Mouse (Mus musculus) hindbrain, embryonic 13.5 days (tissue): ENCODE data around the gene Nprl3. TPM values are rescaled to one million over a fixed set of nuclear protein-coding genes. Genes with fewer than 3 reads are reported as not detected.

Source experiments
- ATAC-seq: fragments of 200-750 bp; cut with Nextera tagmentation; 2 replicates; pipeline ENCODE4 v1.8.0; 2017; ENCODE audit warnings: moderate TSS enrichment; ENCODE audit not compliant: low FRiP score
- H3K27ac ChIP-seq: fragments of 300-500 bp; sonication (generic); 2 replicates; pipeline ENCODE4 v1.5.1; 2015; ENCODE audit warnings: inconsistent platforms, mild to moderate bottlenecking, moderate library complexity
- H3K27me3 ChIP-seq: fragments of 300-500 bp; sonication (generic); 2 replicates; pipeline ENCODE4 v1.6.1; 2015; ENCODE audit warnings: mild to moderate bottlenecking, inconsistent platforms
- H3K36me3 ChIP-seq: fragments of 300-500 bp; sonication (generic); 2 replicates; pipeline ENCODE4 v1.6.1; 2015; ENCODE audit warnings: mild to moderate bottlenecking, inconsistent platforms
- H3K4me1 ChIP-seq: fragments of 300-500 bp; sonication (generic); replicated peaks from 2 replicates; pipeline ENCODE4 v1.6.1; 2015; ENCODE audit warnings: inconsistent platforms
- H3K4me2 ChIP-seq: fragments of 300-500 bp; sonication (generic); 2 replicates; pipeline ENCODE4 v1.6.1; 2015; ENCODE audit warnings: inconsistent platforms, mild to moderate bottlenecking, moderate library complexity
- H3K4me3 ChIP-seq: fragments of 300-500 bp; sonication (generic); 2 replicates; pipeline ENCODE4 v1.5.1; 2015; ENCODE audit warnings: mild to moderate bottlenecking, inconsistent platforms
- H3K9ac ChIP-seq: fragments of 300-500 bp; sonication (generic); 2 replicates; pipeline ENCODE4 v1.6.1; 2015; ENCODE audit warnings: mild to moderate bottlenecking, inconsistent platforms
- H3K9me3 ChIP-seq: fragments of 300-500 bp; sonication (generic); 2 replicates; pipeline ENCODE4 v1.6.1; 2016; ENCODE audit warnings: inconsistent platforms
- WGBS: fragments of 180-500 bp; shearing (Covaris S2); methylation state at CpG from one replicate; pipeline ENCODE4 v1.1.7; 2015; 5-methylcytosine and 5-hydroxymethylcytosine counted together
- polyA plus RNA-seq: library from polyadenylated mRNA; unstranded; fragments of >200 nt; fragmentation: Nextera tagmentation; extraction: Ambion mirVana; gene quantifications from 2 replicates; pipeline ENCODE4 v1.2.1, GENCODE M21; 2015

Gene Nprl3
- polyA plus RNA-seq, 1 experiment from 2014 or later = 43.5 TPM

- H3K9ac ChIP-seq = peak overlapping the region; percentile 35; the same call in 1 of the 2 replicates
- peak overlapping the region; percentile 73; the same call in 1 of the 2 replicates for H3K4me2 ChIP-seq
- 69% methylated on average over 7 of the region's 7 CpGs for WGBS
Observed at GRCm38 (mm10) chr11:32225222-32226104, 42.0 kb downstream of the Nprl3 start.

GRCm38 (mm10) chr11:32224468-32225139 is 42.9 kb downstream of the Nprl3 start:
- Histone ChIP-seq H3K4me3 (no peak overlapping the region), H3K27me3 (peaks cover 48% of the 10 kb centered on the region), H3K27ac (peak overlapping the region; percentile 78), H3K9ac (no peak overlapping the region), H3K36me3 (peaks cover 10% of the 10 kb centered on the region), H3K4me2 (no peak overlapping the region), H3K4me1 (peaks cover 74% of the 10 kb centered on the region), H3K9me3 (no peaks in the 10 kb centered on the region)
- 38% methylated on average over 4 of the region's 4 CpGs for WGBS
- ATAC-seq = no peak

More at GRCm38 (mm10) chr11:32225222-32226104, 42.0 kb downstream of the Nprl3 start:
- Histone ChIP-seq H3K9me3 (no peaks in the 10 kb centered on the region), H3K36me3 (peaks cover 19% of the 10 kb centered on the region), H3K4me1 (peaks cover 67% of the 10 kb centered on the region), H3K27ac (peak overlapping the region; percentile 78), H3K4me3 (no peak overlapping the region), H3K27me3 (peaks cover 45% of the 10 kb centered on the region)
- no peak for ATAC-seq

GRCm38 (mm10) chr11:32223297-32223967 is 44.1 kb downstream of the Nprl3 start:
- H3K4me2 ChIP-seq = peak overlapping the region; percentile 98
- WGBS = 70% methylated on average over 4 of the region's 4 CpGs
- H3K4me1 ChIP-seq = peaks cover 82% of the 10 kb centered on the region
- no peak for ATAC-seq
- no peaks in the 10 kb centered on the region for H3K9me3 ChIP-seq
- H3K4me3 ChIP-seq = 0 out of 2 replicates have a peak overlapping the region, but pooled peaks have one; percentile 69
- no peaks in the 10 kb centered on the region for H3K36me3 ChIP-seq
- H3K9ac ChIP-seq = peak overlapping the region; percentile 25; the same call in 1 of the 2 replicates
- H3K27ac ChIP-seq = no peak overlapping the region
- H3K27me3 ChIP-seq = peaks cover 48% of the 10 kb centered on the region

- 8% methylated on average over 21 of the region's 21 CpGs for WGBS
- Histone ChIP-seq H3K9me3 (no peaks in the 10 kb centered on the region), H3K9ac (peak overlapping the region; percentile 87), H3K27ac (0 out of 2 replicates have a peak overlapping the region, but pooled peaks have one; percentile 80), H3K27me3 (peaks cover 48% of the 10 kb centered on the region), H3K4me1 (peaks cover 78% of the 10 kb centered on the region), H3K36me3 (no peaks in the 10 kb centered on the region), H3K4me3 (peak overlapping the region; percentile 69), H3K4me2 (peak overlapping the region; percentile 98)
- no peak for ATAC-seq
Observed at GRCm38 (mm10) chr11:32222570-32223194, 44.8 kb downstream of the Nprl3 start.

GRCm38 (mm10) chr11:32221951-32222409 is 45.5 kb downstream of the Nprl3 start, which contains the start of gene Rhbdf1:
Rhbdf1 (minus strand) TSS chr11:32222300.
- WGBS = under 1% methylated on average over 33 of the region's 72 CpGs
- peak; percentile 6; the same call in 1 of the 2 replicates for ATAC-seq

GRCm38 (mm10) chr11:32221225-32221950 is 46.1 kb downstream of the Nprl3 start:
- peaks cover 67% of the 10 kb centered on the region for H3K4me1 ChIP-seq
- peak overlapping the region; percentile 80 for H3K27ac ChIP-seq
- H3K9ac ChIP-seq = peak overlapping the region; percentile 87
- under 1% methylated on average over 46 of the region's 46 CpGs for WGBS
- H3K36me3 ChIP-seq = no peaks in the 10 kb centered on the region
- H3K9me3 ChIP-seq = no peaks in the 10 kb centered on the region
- H3K4me2 ChIP-seq = peak overlapping the region; percentile 98
- peak overlapping the region; percentile 69 for H3K4me3 ChIP-seq
- ATAC-seq = peak; percentile 4; the same call in 1 of the 2 replicates
- H3K27me3 ChIP-seq = peaks cover 48% of the 10 kb centered on the region

More at GRCm38 (mm10) chr11:32221951-32222409, 45.5 kb downstream of the Nprl3 start, which contains the start of gene Rhbdf1:
- peak within 1 kb of the TSS; percentile 80 for H3K27ac ChIP-seq
- peak within 1 kb of the TSS; percentile 98 for H3K4me2 ChIP-seq
- no peaks in the 10 kb centered on the region for H3K9me3 ChIP-seq
- H3K27me3 ChIP-seq = peaks cover 48% of the 10 kb centered on the region
- no peaks in the 10 kb centered on the region for H3K36me3 ChIP-seq
- H3K4me3 ChIP-seq = peak within 1 kb of the TSS; percentile 69
- peaks cover 71% of the 10 kb centered on the region for H3K4me1 ChIP-seq
- peak within 1 kb of the TSS; percentile 87 for H3K9ac ChIP-seq

- H3K27ac ChIP-seq = peak overlapping the region; percentile 18; the same call in 1 of the 2 replicates
- H3K9ac ChIP-seq = peak overlapping the region; percentile 87
- peak; percentile 12; the same call in 1 of the 2 replicates for ATAC-seq
- WGBS = 35% methylated on average over 10 of the region's 10 CpGs
- peaks cover 48% of the 10 kb centered on the region for H3K27me3 ChIP-seq
- H3K9me3 ChIP-seq = no peaks in the 10 kb centered on the region
- peak overlapping the region; percentile 69 for H3K4me3 ChIP-seq
- H3K4me2 ChIP-seq = peak overlapping the region; percentile 98
- H3K36me3 ChIP-seq = no peaks in the 10 kb centered on the region
- H3K4me1 ChIP-seq = peaks cover 63% of the 10 kb centered on the region
Observed at GRCm38 (mm10) chr11:32220607-32221224, 46.8 kb downstream of the Nprl3 start.

- WGBS = 86% methylated on average over 10 of the region's 10 CpGs
- Histone ChIP-seq H3K27me3 (peaks cover 39% of the 10 kb centered on the region), H3K4me3 (no peak overlapping the region), H3K27ac (no peak overlapping the region), H3K9me3 (no peaks in the 10 kb centered on the region), H3K9ac (no peak overlapping the region), H3K4me1 (peaks cover 49% of the 10 kb centered on the region), H3K36me3 (no peaks in the 10 kb centered on the region), H3K4me2 (no peak overlapping the region; the same call in 1 of the 2 replicates)
- ATAC-seq = no peak
Observed at GRCm38 (mm10) chr11:32219287-32219686, 48.2 kb downstream of the Nprl3 start.

- H3K27ac ChIP-seq = peak overlapping the region; percentile 44; the same call in 1 of the 2 replicates
- no peaks in the 10 kb centered on the region for H3K9me3 ChIP-seq
- peaks cover 32% of the 10 kb centered on the region for H3K27me3 ChIP-seq
- no peak overlapping the region; the same call in 1 of the 2 replicates for H3K4me2 ChIP-seq
- peaks cover 45% of the 10 kb centered on the region for H3K4me1 ChIP-seq
- WGBS = 48% methylated on average over 6 of the region's 6 CpGs
- ATAC-seq = no peak
- H3K4me3 ChIP-seq = no peak overlapping the region
- H3K36me3 ChIP-seq = peaks cover 5% of the 10 kb centered on the region; the same call in 1 of the 2 replicates
- peak overlapping the region; percentile 39; the same call in 1 of the 2 replicates for H3K9ac ChIP-seq
Observed at GRCm38 (mm10) chr11:32218501-32219050, 48.9 kb downstream of the Nprl3 start.

- Histone ChIP-seq H3K4me1 (peaks cover 30% of the 10 kb centered on the region), H3K27ac (no peak overlapping the region), H3K9me3 (no peaks in the 10 kb centered on the region), H3K9ac (no peak overlapping the region), H3K36me3 (peaks cover 16% of the 10 kb centered on the region), H3K4me3 (no peak overlapping the region), H3K27me3 (peaks cover 16% of the 10 kb centered on the region), H3K4me2 (no peak overlapping the region)
- 23% methylated on average over 8 of the region's 8 CpGs for WGBS
- peak; percentile 43; the same call in 1 of the 2 replicates for ATAC-seq
Observed at GRCm38 (mm10) chr11:32216851-32217250, 50.7 kb downstream of the Nprl3 start.
